Mouse (Mus musculus): ENCODE results near the gene Ctrb1.

- no peak for TF ChIP-seq CTCF (IDR thresholded peaks at IDR 0.05; ENCODE audit: low read depth)
- no peak for TF ChIP-seq EP300 (IDR thresholded peaks at IDR 0.05; ENCODE audit: low read depth)
Observed at GRCm38 (mm10) chr8:111695441-111695840, 4.6 kb upstream of the Ctrb1 start.

Data from heart, postnatal 0 days (tissue).